Mouse (Mus musculus): ENCODE results near the gene Cd63. TPM values are rescaled to one million over a fixed set of nuclear protein-coding genes. Genes with fewer than 3 reads are reported as not detected.

The Cd63 gene
- polyA plus RNA-seq, 1 experiment = 35.7 TPM

- Histone ChIP-seq H3K27ac (ENCODE audit: insufficient read depth, low read length) (no peak overlapping the region), H3K4me3 (ENCODE audit: extremely low read depth, insufficient read depth, insufficient read length) (no peak overlapping the region), H3K27me3 (ENCODE audit: control insufficient read depth, insufficient read depth, low read length) (no peaks in the 10 kb centered on the region), H3K4me1 (ENCODE audit: control insufficient read depth, insufficient read depth, insufficient read length) (peaks cover 2% of the 10 kb centered on the region; the same call in 1 of the 2 replicates), H3K36me3 (ENCODE audit: control insufficient read depth, insufficient read depth, low read length) (peaks cover 8% of the 10 kb centered on the region; the same call in 1 of the 2 replicates)
- 98% methylated on average over 5 of the region's 5 CpGs for WGBS
- TF ChIP-seq POLR2A (IDR thresholded peaks at IDR 0.05; ENCODE audit: low read depth, low read length) = no peak
- no peak for TF ChIP-seq CTCF (IDR thresholded peaks at IDR 0.05; ENCODE audit: extremely low read depth, insufficient read depth, insufficient read length, insufficient replicate concordance)
- DNase-seq (ENCODE audit: low read depth in 1 of 2, low spot score in 2 of 2) = no peak
These were observed 18.7 kb upstream of the Cd63 start for GRCm38 (mm10) chr10:128882067-128882466.

- H3K27me3 ChIP-seq (ENCODE audit: control insufficient read depth, insufficient read depth, low read length) = peaks cover 4% of the 10 kb centered on the region
- peaks cover 14% of the 10 kb centered on the region; the same call in 1 of the 2 replicates for H3K4me1 ChIP-seq (ENCODE audit: control insufficient read depth, insufficient read depth, insufficient read length)
- DNase-seq (ENCODE audit: low read depth in 1 of 2, low spot score in 2 of 2) = peak in 1 of 2 experiments; percentile 7
- TF ChIP-seq CTCF (IDR thresholded peaks at IDR 0.05; ENCODE audit: extremely low read depth, insufficient read depth, insufficient read length, insufficient replicate concordance) = no peak
- no peak for TF ChIP-seq POLR2A (IDR thresholded peaks at IDR 0.05; ENCODE audit: low read depth, low read length)
- peaks cover 4% of the 10 kb centered on the region; the same call in 1 of the 2 replicates for H3K36me3 ChIP-seq (ENCODE audit: control insufficient read depth, insufficient read depth, low read length)
- 8% methylated on average over 6 of the region's 7 CpGs for WGBS
- H3K4me3 ChIP-seq (ENCODE audit: extremely low read depth, insufficient read depth, insufficient read length) = peak overlapping the region; percentile 34; the same call in 1 of the 2 replicates
- no peak overlapping the region for H3K27ac ChIP-seq (ENCODE audit: insufficient read depth, low read length)
These were observed 11.6 kb upstream of the Cd63 start for GRCm38 (mm10) chr10:128888941-128889827.

- Histone ChIP-seq H3K27ac (ENCODE audit: insufficient read depth, low read length) (no peak overlapping the region), H3K4me3 (ENCODE audit: extremely low read depth, insufficient read depth, insufficient read length) (peak overlapping the region; percentile 19; the same call in 1 of the 2 replicates), H3K27me3 (ENCODE audit: control insufficient read depth, insufficient read depth, low read length) (peaks cover 4% of the 10 kb centered on the region), H3K4me1 (ENCODE audit: control insufficient read depth, insufficient read depth, insufficient read length) (peaks cover 14% of the 10 kb centered on the region; the same call in 1 of the 2 replicates), H3K36me3 (ENCODE audit: control insufficient read depth, insufficient read depth, low read length) (peaks cover 4% of the 10 kb centered on the region; the same call in 1 of the 2 replicates)
- no peak for DNase-seq (ENCODE audit: low read depth in 1 of 2, low spot score in 2 of 2)
- no peak for TF ChIP-seq CTCF (IDR thresholded peaks at IDR 0.05; ENCODE audit: extremely low read depth, insufficient read depth, insufficient read length, insufficient replicate concordance)
- TF ChIP-seq POLR2A (IDR thresholded peaks at IDR 0.05; ENCODE audit: low read depth, low read length) = no peak
- 67% methylated on average over 1 of the region's 2 CpGs for WGBS
These were observed 10.9 kb upstream of the Cd63 start for GRCm38 (mm10) chr10:128889846-128890245.

- H3K4me3 ChIP-seq (ENCODE audit: extremely low read depth, insufficient read depth, insufficient read length) = peak overlapping the region; percentile 84
- peaks cover 12% of the 10 kb centered on the region; the same call in 1 of the 2 replicates for H3K4me1 ChIP-seq (ENCODE audit: control insufficient read depth, insufficient read depth, insufficient read length)
- WGBS = 6% methylated on average over 40 of the region's 40 CpGs
- peaks cover 4% of the 10 kb centered on the region for H3K27me3 ChIP-seq (ENCODE audit: control insufficient read depth, insufficient read depth, low read length)
- no peak for TF ChIP-seq CTCF (IDR thresholded peaks at IDR 0.05; ENCODE audit: extremely low read depth, insufficient read depth, insufficient read length, insufficient replicate concordance)
- no peak for TF ChIP-seq POLR2A (IDR thresholded peaks at IDR 0.05; ENCODE audit: low read depth, low read length)
- peak in 1 of 2 experiments; percentile 13 for DNase-seq (ENCODE audit: low read depth in 1 of 2, low spot score in 2 of 2)
- H3K36me3 ChIP-seq (ENCODE audit: control insufficient read depth, insufficient read depth, low read length) = peaks cover 4% of the 10 kb centered on the region; the same call in 1 of the 2 replicates
- peak overlapping the region; percentile 52; the same call in 1 of the 2 replicates for H3K27ac ChIP-seq (ENCODE audit: insufficient read depth, low read length)
These were observed 10.2 kb upstream of the Cd63 start for GRCm38 (mm10) chr10:128890383-128891295.

GRCm38 (mm10) chr10:128891296-128892094 is 9.3 kb upstream of the Cd63 start, which contains the start of gene Gdf11:
Gene Gdf11, minus strand, starts transcription at chr10:128891718.
- Histone ChIP-seq H3K4me1 (ENCODE audit: control insufficient read depth, insufficient read depth, insufficient read length) (peaks cover 12% of the 10 kb centered on the region; the same call in 1 of the 2 replicates), H3K27ac (ENCODE audit: insufficient read depth, low read length) (peak within 1 kb of the TSS; percentile 52; the same call in 1 of the 2 replicates)
- DNase-seq (ENCODE audit: low read depth in 1 of 2, low spot score in 2 of 2) = peak in 1 of 2 experiments; percentile 72

More at GRCm38 (mm10) chr10:128891296-128892094, 9.3 kb upstream of the Cd63 start, which contains the start of gene Gdf11:
- H3K27me3 ChIP-seq (ENCODE audit: control insufficient read depth, insufficient read depth, low read length) = peaks cover 4% of the 10 kb centered on the region
- H3K4me3 ChIP-seq (ENCODE audit: extremely low read depth, insufficient read depth, insufficient read length) = peak within 1 kb of the TSS; percentile 84
- 2% methylated on average over 53 of the region's 89 CpGs for WGBS
- H3K36me3 ChIP-seq (ENCODE audit: control insufficient read depth, insufficient read depth, low read length) = no peaks in the 10 kb centered on the region
- TF ChIP-seq POLR2A (IDR thresholded peaks at IDR 0.05; ENCODE audit: low read depth, low read length) (no peak), CTCF (IDR thresholded peaks at IDR 0.05; ENCODE audit: extremely low read depth, insufficient read depth, insufficient read length, insufficient replicate concordance) (no peak)
